Mouse (Mus musculus): ENCODE measurements around the gene Ceacam18. TPM values are rescaled to one million over a fixed set of nuclear protein-coding genes. Genes with fewer than 3 reads are reported as not detected.

The Ceacam18 gene
- not detected in 2 replicates for polyA plus RNA-seq (2015; fragmentation: Nextera tagmentation; extraction: Ambion mirVana)

GRCm38 (mm10) chr7:43634500-43634899 lies at the start of gene Ceacam18:
Gene Ceacam18, plus strand, starts transcription at chr7:43634707.
- no peaks in the 10 kb centered on the region for H3K36me3 ChIP-seq (ENCODE audit: insufficient read depth, low read length)
- DNase-seq (ENCODE audit: low spot score) (no peak), ATAC-seq (replicated peaks; ENCODE audit: low FRiP score, low read depth) (no peak)
- H3K4me1 ChIP-seq (replicated peaks; ENCODE audit: insufficient read depth, low read length) = no peaks in the 10 kb centered on the region
- no peak within 1 kb of the TSS for H3K27ac ChIP-seq
- H3K4me2 ChIP-seq (ENCODE audit: low read length) = no peak within 1 kb of the TSS
- no peaks in the 10 kb centered on the region for H3K27me3 ChIP-seq (ENCODE audit: insufficient read depth, low read length)
- no peak within 1 kb of the TSS for H3K4me3 ChIP-seq (replicated peaks; ENCODE audit: low read depth, low read length)
- no peak for TF ChIP-seq CTCF (IDR thresholded peaks at IDR 0.05; ENCODE audit: low read depth)
- no peaks in the 10 kb centered on the region for H3K9me3 ChIP-seq (replicated peaks; ENCODE audit: low read length)
- H3K9ac ChIP-seq (ENCODE audit: low read depth, low read length) = no peak within 1 kb of the TSS
- WGBS = 56% methylated on average over 6 of the region's 6 CpGs

GRCm38 (mm10) chr7:43584790-43585189 lies 49.7 kb upstream of the Ceacam18 start:
- Histone ChIP-seq H3K4me3 (replicated peaks; ENCODE audit: low read depth, low read length) (no peak overlapping the region), H3K27me3 (ENCODE audit: insufficient read depth, low read length) (no peaks in the 10 kb centered on the region), H3K9ac (ENCODE audit: low read depth, low read length) (no peak overlapping the region), H3K36me3 (ENCODE audit: insufficient read depth, low read length) (peaks cover 53% of the 10 kb centered on the region), H3K4me2 (ENCODE audit: low read length) (no peak overlapping the region), H3K4me1 (replicated peaks; ENCODE audit: insufficient read depth, low read length) (0 out of 2 replicates have a peak, but pooled peaks cover 6% of the 10 kb centered on the region), H3K9me3 (replicated peaks; ENCODE audit: low read length) (no peaks in the 10 kb centered on the region), H3K27ac (no peak overlapping the region)
- WGBS = 89% methylated on average over 5 of the region's 5 CpGs
- TF ChIP-seq CTCF (IDR thresholded peaks at IDR 0.05; ENCODE audit: low read depth) = peak; percentile 32; the same call in 1 of the 2 replicates
- ATAC-seq (replicated peaks; ENCODE audit: low FRiP score, low read depth) (no peak), DNase-seq (ENCODE audit: low spot score) (peak; percentile 3)

GRCm38 (mm10) chr7:43601884-43602283 lies 32.6 kb upstream of the Ceacam18 start:
- Histone ChIP-seq H3K27me3 (ENCODE audit: insufficient read depth, low read length) (no peaks in the 10 kb centered on the region), H3K4me2 (ENCODE audit: low read length) (no peak overlapping the region), H3K4me3 (replicated peaks; ENCODE audit: low read depth, low read length) (no peak overlapping the region), H3K9me3 (replicated peaks; ENCODE audit: low read length) (no peaks in the 10 kb centered on the region), H3K36me3 (ENCODE audit: insufficient read depth, low read length) (no peaks in the 10 kb centered on the region), H3K9ac (ENCODE audit: low read depth, low read length) (no peak overlapping the region), H3K27ac (no peak overlapping the region), H3K4me1 (replicated peaks; ENCODE audit: insufficient read depth, low read length) (no peaks in the 10 kb centered on the region)
- no peak for ATAC-seq (replicated peaks; ENCODE audit: low FRiP score, low read depth)
- no peak for TF ChIP-seq CTCF (IDR thresholded peaks at IDR 0.05; ENCODE audit: low read depth)
- WGBS = 39% methylated on average over 5 of the region's 5 CpGs
- DNase-seq (ENCODE audit: low spot score) = no peak

- Histone ChIP-seq H3K27me3 (ENCODE audit: insufficient read depth, low read length) (no peaks in the 10 kb centered on the region), H3K36me3 (ENCODE audit: insufficient read depth, low read length) (no peaks in the 10 kb centered on the region), H3K4me3 (replicated peaks; ENCODE audit: low read depth, low read length) (peak within 1 kb of the TSS; percentile 26; the same call in 1 of the 2 replicates), H3K4me2 (ENCODE audit: low read length) (peak within 1 kb of the TSS; percentile 59), H3K9me3 (replicated peaks; ENCODE audit: low read length) (no peaks in the 10 kb centered on the region), H3K27ac (no peak within 1 kb of the TSS), H3K4me1 (replicated peaks; ENCODE audit: insufficient read depth, low read length) (no peaks in the 10 kb centered on the region; the same call in 1 of the 2 replicates), H3K9ac (ENCODE audit: low read depth, low read length) (no peak within 1 kb of the TSS)
- ATAC-seq (replicated peaks; ENCODE audit: low FRiP score, low read depth) (peak; percentile 87), DNase-seq (ENCODE audit: low spot score) (peak; percentile 83)
- WGBS = 13% methylated on average over 41 of the region's 41 CpGs
- TF ChIP-seq CTCF (IDR thresholded peaks at IDR 0.05; ENCODE audit: low read depth) = no peak
These were observed 27.4 kb upstream of the Ceacam18 start, which contains the start of gene Zfp819 for GRCm38 (mm10) chr7:43606896-43607742. Gene Zfp819, plus strand, starts transcription at chr7:43607169.

GRCm38 (mm10) chr7:43607743-43608287 lies 26.7 kb upstream of the Ceacam18 start:
- ATAC-seq (replicated peaks; ENCODE audit: low FRiP score, low read depth) (no peak), DNase-seq (ENCODE audit: low spot score) (no peak)
- Histone ChIP-seq H3K4me1 (replicated peaks; ENCODE audit: insufficient read depth, low read length) (no peaks in the 10 kb centered on the region; the same call in 1 of the 2 replicates), H3K4me2 (ENCODE audit: low read length) (no peak overlapping the region; the same call in 1 of the 2 replicates), H3K9me3 (replicated peaks; ENCODE audit: low read length) (no peaks in the 10 kb centered on the region), H3K27ac (no peak overlapping the region), H3K4me3 (replicated peaks; ENCODE audit: low read depth, low read length) (no peak overlapping the region), H3K36me3 (ENCODE audit: insufficient read depth, low read length) (no peaks in the 10 kb centered on the region), H3K27me3 (ENCODE audit: insufficient read depth, low read length) (no peaks in the 10 kb centered on the region), H3K9ac (ENCODE audit: low read depth, low read length) (no peak overlapping the region)
- WGBS = 34% methylated on average over 5 of the region's 5 CpGs
- no peak for TF ChIP-seq CTCF (IDR thresholded peaks at IDR 0.05; ENCODE audit: low read depth)

GRCm38 (mm10) chr7:43608316-43608824 lies 26.1 kb upstream of the Ceacam18 start:
- no peaks in the 10 kb centered on the region for H3K27me3 ChIP-seq (ENCODE audit: insufficient read depth, low read length)
- no peak for DNase-seq (ENCODE audit: low spot score)
- H3K9me3 ChIP-seq (replicated peaks; ENCODE audit: low read length) = no peaks in the 10 kb centered on the region
- no peak for ATAC-seq (replicated peaks; ENCODE audit: low FRiP score, low read depth)
- H3K4me3 ChIP-seq (replicated peaks; ENCODE audit: low read depth, low read length) = no peak overlapping the region
- no peak overlapping the region for H3K27ac ChIP-seq
- no peak overlapping the region for H3K9ac ChIP-seq (ENCODE audit: low read depth, low read length)
- H3K4me1 ChIP-seq (replicated peaks; ENCODE audit: insufficient read depth, low read length) = no peaks in the 10 kb centered on the region; the same call in 1 of the 2 replicates
- H3K4me2 ChIP-seq (ENCODE audit: low read length) = no peak overlapping the region
- WGBS = 70% methylated on average over 7 of the region's 7 CpGs
- no peaks in the 10 kb centered on the region for H3K36me3 ChIP-seq (ENCODE audit: insufficient read depth, low read length)
- no peak for TF ChIP-seq CTCF (IDR thresholded peaks at IDR 0.05; ENCODE audit: low read depth)
